Mouse (Mus musculus): ENCODE measurements at regions not wholly inside any gene's neighbourhood (a gene's known extent, or its start where the extent isn't known, plus 50 kb on each side); places are given as distances from the start of the nearest gene placed in this dataset.
"Not testable (repeated sequence)": the region's sequence is repeated elsewhere in the genome, so short reads cannot be mapped to it uniquely, and the experiment has no call there.

GRCm38 (mm10) chr5:18797606-18798005 lies 429.2 kb upstream of the Magi2 start:
- H3K4me3 ChIP-seq (ENCODE audit: insufficient read depth in 1 of 2, low read depth in 1 of 2, low read length in 2 of 2, poor library complexity in 1 of 2, severe bottlenecking in 1 of 2): peak overlapping the region; percentile 52 to 70
- H3K27ac ChIP-seq (ENCODE audit: insufficient read depth, low read depth, low read length, poor library complexity, severe bottlenecking): peak overlapping the region; percentile 12; the same call in 1 of the 2 replicates
- in situ Hi-C loops (cut with MboI; ENCODE audit: low sequenced_read_pairs in 2 of 2, unreplicated experiment in 2 of 2); H3K36me3 ChIP-seq (ENCODE audit: control insufficient read depth, insufficient read depth, low read length, poor library complexity, severe bottlenecking); H3K9me3 ChIP-seq (ENCODE audit: control insufficient read depth, insufficient read depth, low read depth, low read length); DNase-seq (ENCODE audit: low read depth, low spot score); H3K9ac ChIP-seq (ENCODE audit: insufficient read depth, low read depth, low read length, poor library complexity, severe bottlenecking); H3K4me1 ChIP-seq (ENCODE audit: control insufficient read depth in 2 of 2, insufficient read depth in 2 of 2, low read length in 2 of 2, poor library complexity in 1 of 2): not testable (repeated sequence)

DNA sequence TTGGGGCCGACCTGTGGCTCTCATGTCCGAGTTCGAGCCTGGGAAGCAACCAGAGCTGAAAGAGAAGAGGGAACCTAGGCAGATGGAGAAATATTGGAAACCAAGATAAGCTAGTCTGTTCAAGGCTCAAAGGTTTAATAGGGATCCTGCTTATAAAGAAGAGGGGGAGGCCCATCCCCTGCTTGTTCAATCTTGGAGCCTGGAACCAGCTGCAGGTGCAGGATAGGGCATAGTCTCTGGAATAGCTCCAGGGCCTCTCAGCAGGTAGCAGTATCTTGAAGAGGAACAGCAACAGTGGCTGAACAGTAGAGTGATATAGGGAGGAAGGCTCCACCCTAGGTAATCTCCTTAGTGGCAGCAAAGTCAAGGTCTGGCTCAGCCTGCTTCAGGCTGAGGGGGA lies 427.3 kb upstream of the Magi2 start:
- H3K9me3 ChIP-seq (ENCODE audit: control insufficient read depth, insufficient read depth, low read depth, low read length); H3K4me1 ChIP-seq (ENCODE audit: control insufficient read depth in 2 of 2, insufficient read depth in 2 of 2, low read length in 2 of 2, poor library complexity in 1 of 2); DNase-seq (ENCODE audit: low read depth, low spot score); H3K36me3 ChIP-seq (ENCODE audit: control insufficient read depth, insufficient read depth, low read length, poor library complexity, severe bottlenecking); in situ Hi-C loops (cut with MboI; ENCODE audit: low sequenced_read_pairs in 2 of 2, unreplicated experiment in 2 of 2): not testable (repeated sequence)
- peak overlapping the region; percentile 97 for H3K27ac ChIP-seq (ENCODE audit: insufficient read depth, low read depth, low read length, poor library complexity, severe bottlenecking)
- H3K4me3 ChIP-seq (ENCODE audit: insufficient read depth in 1 of 2, low read depth in 1 of 2, low read length in 2 of 2, poor library complexity in 1 of 2, severe bottlenecking in 1 of 2): peak overlapping the region; percentile 52 to 70
- peak overlapping the region; percentile 74 for H3K9ac ChIP-seq (ENCODE audit: insufficient read depth, low read depth, low read length, poor library complexity, severe bottlenecking)

Data from ES-E14 (cell line).